Mouse (Mus musculus) frontal cortex, postnatal 10 days (tissue): ENCODE measurements around the gene Tssk1.

Experiments used
- DNase-seq, 2 experiments: peaks; one replicate each; pipeline ENCODE4 v3.0.0; 2022; ENCODE audit warnings: low spot score in 2 of 2, mixed read lengths in 1 of 2

The Tssk1 gene

GRCm38 (mm10) chr16:17893923-17894322 is at the start of gene Tssk1:
Tssk1 (plus strand) TSS chr16:17894223.
- no peak for DNase-seq

DNA sequence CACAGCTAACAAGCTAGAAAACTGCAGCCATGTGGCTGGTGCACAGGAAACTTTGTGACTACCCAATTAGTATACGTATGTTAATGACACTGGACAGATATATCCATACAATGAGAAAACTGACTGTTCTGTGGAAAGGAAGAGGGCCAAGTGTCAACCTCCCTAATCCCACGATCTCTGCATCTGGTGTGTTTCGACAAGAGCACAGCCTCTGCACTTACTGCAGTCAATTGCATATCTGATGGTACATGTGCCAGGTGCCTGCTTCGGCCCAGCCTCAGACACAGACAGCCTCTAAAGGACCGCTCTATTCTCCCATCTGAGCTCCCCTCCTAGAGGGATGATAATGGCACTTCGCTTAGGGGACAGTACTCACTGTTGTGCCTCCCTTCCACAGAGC is 45.6 kb upstream of the Tssk1 start:
- no peak for DNase-seq

DNA sequence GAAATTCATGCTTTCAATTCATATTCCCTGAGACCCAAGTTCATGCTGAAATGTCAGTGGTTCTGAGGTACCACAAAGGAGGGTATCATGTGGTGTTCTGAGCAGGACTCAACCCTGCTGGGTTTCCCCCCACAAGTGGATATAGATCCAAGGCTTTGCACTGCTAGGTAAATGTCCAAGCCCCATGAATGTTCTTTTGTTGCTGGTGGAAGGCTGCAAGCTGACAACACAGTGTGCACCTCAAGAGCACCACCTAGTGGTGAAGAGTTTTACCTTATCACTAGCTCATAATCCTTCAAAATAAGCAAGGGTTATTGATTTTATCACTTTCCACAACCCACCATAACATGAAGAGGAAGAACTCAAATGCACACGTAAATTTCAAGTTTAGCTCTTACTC is 45.1 kb upstream of the Tssk1 start:
- DNase-seq, result no peak

DNA sequence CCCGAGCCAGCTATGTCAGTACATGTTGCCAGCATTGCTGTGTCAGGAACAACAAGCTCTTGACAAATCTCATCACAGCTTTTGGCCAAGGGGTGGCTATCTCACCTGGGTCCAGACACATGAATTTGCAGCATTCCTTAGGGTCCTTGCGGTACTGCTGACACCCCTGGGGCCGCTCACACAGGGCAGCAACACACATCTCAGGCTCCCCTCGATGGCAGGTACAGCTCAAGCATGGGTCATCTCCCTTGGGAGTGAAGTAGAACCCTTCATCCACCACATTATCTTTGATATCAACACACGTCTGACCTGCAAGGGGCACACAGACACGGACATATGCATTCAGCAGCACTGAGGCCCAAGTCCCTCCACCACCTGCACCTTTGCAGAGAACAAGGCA is 44.5 kb upstream of the Tssk1 start:
- DNase-seq, result no peak

DNA sequence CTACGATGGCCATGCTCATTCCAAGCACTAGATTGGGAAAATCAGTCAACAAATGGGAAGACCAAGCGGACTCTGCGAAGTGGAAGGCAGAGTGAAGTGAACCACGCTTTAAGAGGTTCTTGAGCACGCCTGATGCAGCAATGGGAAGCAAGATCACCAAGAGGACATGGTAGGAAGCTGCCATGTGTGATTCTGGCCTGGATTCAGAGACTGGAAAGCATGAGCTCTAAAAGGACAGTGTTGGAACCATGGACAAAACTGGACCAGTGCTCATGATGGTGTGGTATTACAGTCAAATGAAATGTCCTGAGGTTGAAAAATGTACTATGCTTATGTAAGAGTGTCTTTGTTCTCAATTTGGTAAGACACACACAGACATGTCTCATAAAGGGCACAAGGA is 42.7 kb upstream of the Tssk1 start:
- DNase-seq, result no peak

- DNase-seq, result no peak
Measured at GRCm38 (mm10) chr16:17851860-17852259, 42.2 kb upstream of the Tssk1 start.

- DNase-seq, result no peak
Measured at GRCm38 (mm10) chr16:17853263-17853662, 40.8 kb upstream of the Tssk1 start.

DNA sequence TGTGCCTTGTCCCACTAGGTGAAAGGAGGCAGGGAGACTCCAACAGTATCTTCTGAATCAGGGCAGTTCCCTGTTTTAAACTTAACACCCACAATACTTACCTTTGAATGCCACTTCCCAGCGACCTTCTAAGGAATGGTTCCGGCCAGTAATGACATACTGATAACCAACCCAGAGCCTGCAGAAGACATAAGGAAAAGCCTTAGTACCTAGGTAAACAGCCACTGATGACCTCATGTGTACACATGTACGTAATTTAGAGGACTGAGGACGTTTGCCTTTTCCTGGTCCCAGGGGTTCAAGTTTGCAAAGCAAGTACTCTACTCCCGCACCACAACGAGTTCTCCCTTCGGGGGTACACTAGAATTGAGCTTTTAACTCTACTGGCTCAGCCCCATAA is 36.9 kb upstream of the Tssk1 start:
- DNase-seq, result no peak

DNA sequence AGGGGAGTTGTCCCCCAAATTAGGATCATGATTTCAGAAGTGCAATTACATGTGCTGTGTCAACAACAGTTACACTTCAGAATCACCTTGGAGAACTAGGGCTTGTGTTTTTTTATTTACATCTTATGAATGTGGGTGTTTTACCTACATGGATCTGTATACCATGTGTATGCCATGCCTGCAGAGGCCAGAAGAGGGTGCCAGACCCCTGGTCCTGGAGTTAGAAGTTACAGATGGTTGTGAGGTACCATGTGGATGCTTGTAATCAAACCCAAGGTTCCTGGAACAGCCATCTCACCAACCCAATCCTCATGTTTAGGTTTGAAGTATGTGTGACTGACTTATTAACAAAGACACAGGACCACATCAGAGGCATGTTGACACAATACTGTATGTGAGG is 35.4 kb upstream of the Tssk1 start:
- no peak for DNase-seq

DNA sequence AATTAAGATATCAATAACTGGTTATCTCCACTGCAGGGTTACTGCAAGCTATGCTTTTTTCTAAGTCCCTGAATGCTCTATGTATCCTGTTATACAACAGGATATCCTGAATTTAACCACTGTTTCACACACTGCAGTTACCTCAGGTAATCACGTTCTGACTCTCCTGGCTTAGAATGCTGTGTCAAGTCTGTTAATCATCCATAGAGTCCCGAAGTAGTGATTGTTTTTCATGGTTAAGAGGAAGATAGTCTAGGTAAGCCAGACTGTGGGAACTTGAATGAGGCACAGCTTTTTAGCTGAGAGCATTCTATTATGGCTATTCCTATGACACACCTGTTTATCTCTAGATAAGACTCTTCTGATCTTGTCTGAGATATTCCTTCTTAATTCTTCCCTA is 28.7 kb upstream of the Tssk1 start:
- no peak for DNase-seq

DNA sequence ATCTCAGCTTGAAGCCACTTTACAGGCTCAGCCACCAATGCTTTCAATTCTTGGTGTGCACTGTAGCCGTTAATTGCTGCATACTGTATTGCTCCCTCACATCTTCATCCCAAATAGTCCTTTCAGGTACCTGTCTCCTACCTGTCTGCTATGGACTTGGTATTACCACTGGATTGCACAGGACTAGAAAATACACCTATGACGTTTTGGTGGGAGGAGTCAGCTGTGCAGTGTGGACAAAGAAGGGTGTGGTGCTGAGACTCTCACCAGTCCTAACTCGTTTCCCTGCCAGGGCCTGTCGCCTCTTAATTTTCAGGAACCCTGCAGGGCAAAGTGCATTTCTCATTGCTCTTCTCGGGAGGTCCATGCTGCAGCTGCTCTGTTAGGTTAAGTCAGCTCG is 28.3 kb upstream of the Tssk1 start:
- no peak for DNase-seq

DNA sequence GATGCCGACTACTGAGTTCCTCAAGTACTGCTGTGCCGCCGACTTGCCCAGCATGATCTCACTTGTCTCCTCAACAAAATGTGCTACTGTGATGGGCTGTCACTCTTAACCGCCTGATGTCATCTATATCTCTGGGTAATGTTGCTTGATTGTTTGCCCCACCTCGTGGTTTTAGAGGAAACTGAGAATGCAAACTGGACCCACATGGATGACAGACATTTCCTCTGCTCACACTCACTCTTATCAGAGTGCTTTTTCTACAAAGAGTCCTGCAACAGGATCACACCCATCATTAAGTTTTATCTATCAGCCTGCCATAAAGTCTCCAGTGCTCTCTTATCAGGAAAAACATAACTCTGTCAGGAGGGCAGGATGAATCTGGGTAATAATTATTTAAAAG is 22.8 kb upstream of the Tssk1 start:
- DNase-seq, result no peak

- no peak for DNase-seq
Measured at GRCm38 (mm10) chr16:17872995-17873394, 21.0 kb upstream of the Tssk1 start.

- no peak for DNase-seq
Measured at GRCm38 (mm10) chr16:17875174-17875573, 18.8 kb upstream of the Tssk1 start.

DNA sequence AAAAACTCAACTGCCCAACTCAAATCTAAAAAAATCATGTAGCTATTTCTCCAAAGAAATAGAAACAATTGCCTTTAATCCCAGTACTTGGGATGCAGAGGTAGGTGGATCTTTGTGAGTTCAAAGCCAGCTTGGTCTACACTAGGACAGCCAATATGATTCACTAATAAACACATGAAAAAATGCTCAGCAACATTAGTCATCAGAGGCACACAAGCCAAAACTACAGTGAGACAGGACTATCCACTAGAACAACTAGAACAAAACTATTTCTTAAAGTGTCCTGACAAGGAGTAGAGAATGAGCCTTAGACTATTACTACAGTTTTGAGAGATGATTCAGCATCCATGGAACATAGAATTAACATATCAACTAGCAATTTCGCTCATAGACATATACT is 17.9 kb upstream of the Tssk1 start:
- DNase-seq, result no peak

DNA sequence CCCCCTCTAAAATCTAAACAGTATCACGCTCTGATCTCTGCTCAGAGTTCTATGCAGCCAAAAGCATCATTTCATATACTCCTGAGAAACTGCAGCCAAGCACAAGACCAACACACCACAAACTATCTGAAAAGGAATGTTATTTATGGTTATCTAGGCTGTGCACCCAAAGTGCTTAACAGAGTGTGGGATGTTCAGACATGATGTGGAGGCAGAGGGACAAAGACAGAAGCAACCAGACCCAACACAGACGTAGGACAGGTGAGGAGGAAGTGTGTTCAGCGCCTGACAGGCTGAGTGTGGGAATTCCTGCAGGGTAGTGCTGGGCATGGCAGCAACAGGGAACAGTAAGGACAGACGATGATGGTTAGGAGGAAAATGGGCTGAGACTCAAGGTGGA is 14.5 kb upstream of the Tssk1 start:
- no peak for DNase-seq

DNA sequence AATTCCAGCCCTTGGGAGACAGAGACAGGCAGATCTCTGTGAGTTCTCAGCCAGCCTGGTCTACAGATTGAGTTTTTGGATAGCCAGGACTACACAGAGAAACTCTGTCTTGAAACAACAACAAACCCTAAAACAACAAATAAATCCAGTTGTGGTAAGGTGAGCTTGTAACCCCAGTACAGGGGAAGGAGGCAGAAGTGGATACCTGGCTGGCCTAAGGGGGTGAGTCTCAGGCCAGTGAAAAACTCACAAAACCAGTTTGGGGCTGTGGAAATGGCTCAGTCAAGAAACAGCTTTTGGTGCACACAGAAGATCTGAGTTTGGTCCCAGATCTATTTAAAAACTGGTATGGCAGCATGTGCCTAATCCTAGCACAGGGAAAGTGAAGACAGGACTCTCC is 11.8 kb upstream of the Tssk1 start:
- no peak for DNase-seq

DNA sequence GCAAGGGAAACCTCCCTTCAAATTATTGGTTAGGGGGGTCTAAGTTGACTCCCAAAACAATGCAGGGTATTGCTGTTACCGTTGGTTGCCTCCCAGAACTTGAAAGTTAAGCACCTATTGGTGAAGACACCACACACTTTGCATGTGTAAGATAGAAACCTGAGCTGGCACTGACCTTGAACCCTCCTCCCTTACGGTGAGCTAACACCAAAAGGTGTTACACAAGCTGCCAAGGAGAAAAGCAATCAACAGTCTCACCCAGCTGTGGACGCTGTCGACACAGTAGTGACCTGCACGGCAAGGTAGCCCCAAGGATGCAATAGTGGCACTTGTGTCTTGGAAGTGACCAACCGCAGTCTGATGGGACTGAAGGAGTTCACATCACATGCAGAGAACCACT is 9.9 kb upstream of the Tssk1 start:
- no peak for DNase-seq

- no peak for DNase-seq
Measured at GRCm38 (mm10) chr16:17889689-17890341, 4.2 kb upstream of the Tssk1 start.

DNA sequence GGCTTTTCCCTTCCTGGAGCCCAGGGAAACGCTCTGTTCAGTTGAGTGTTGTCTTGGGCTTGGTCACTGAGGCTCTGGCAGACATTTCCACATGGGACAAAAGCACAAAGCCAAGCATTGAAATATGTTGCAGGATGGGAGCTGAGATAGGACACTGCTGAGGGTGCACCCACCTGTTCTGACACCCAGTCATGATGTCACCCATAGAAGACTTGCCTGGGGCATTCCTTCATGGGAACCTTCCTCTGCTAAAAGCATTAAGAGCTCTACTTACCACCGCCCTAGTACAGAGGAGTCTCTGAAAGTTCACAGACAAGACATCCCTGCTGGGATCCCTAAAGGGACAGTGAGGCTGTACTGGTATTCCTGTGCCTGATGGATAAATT is 3.7 kb upstream of the Tssk1 start:
- no peak for DNase-seq

DNA sequence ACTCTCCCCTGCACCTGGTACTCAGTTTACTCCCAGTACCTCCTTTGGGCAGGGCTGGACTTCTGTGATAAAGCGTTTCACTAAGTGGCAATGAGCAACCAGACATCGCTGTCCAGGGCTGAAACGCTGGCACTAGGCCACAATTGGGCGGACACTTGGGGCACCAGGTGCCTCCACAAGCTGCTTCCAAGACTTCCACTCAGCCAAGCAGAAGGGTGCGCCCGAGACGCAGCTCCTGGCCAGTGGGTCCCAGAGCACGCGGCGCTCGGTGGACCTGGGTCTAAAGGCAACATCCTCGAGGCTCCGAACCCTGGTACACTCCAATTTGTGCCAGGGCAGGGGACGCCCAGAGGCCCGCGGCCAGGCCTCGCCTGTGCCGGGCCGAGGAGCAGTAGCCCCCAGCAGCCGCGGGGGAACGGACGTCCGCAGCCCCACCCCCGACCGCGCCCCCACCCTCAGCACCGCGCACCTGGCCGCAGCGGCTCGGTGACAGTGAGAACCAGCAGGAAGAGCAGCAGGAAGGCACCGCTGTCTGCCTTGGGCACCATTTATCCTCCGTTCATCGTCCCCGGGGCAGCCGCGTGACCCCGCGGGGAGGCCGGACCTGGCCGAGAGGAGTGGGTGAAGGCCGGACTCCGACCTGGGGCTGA is 3.0 kb upstream of the Tssk1 start:
- DNase-seq, result peak; percentile 65

- DNase-seq, result peak; percentile 99 to 100
Measured at GRCm38 (mm10) chr16:17891567-17891959, 2.5 kb upstream of the Tssk1 start, which contains the start of gene Gm20518. Gm20518 (minus strand) TSS chr16:17891671.

DNA sequence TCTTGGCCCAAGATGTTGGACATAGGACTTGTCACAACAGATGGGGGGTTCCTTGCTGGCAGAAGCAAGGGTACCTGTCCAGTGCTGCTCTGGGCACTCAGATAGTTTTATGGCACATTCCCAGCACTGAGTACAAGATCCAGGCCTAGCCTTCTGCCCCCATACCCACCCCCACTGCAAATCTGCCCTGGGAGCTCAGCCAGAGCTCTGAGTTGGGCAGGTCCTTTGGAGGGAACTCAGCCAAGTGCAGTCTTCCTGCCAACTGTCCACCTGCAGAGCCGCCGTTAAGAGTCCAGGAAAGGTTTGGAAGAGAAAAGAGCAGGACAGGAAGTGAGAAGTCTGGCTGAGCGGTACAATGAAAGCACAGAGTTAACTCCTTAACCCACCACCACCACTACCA is 1.4 kb upstream of the Tssk1 start:
- no peak for DNase-seq

GRCm38 (mm10) chr16:17896091-17896490 is 2.1 kb downstream of the Tssk1 start:
- no peak for DNase-seq
